ENCODE assay signal across 8 mouse cellular contexts in genomic region chr9:108587571-108588180, GRCm38 (mm10). TPM values are rescaled to one million over a fixed set of nuclear protein-coding genes. Genes with fewer than 3 reads are reported as not detected.
DNase-seq lines count a peak whose midpoint lies in the region; ATAC-seq lines count a peak whose summit lies in the region.

No protein-coding gene starts in this region.

- peak overlapping the region; percentile 20 for H3K4me3 ChIP-seq in hindbrain, embryonic 15.5 days
- H3K4me3 ChIP-seq in midbrain, embryonic 12.5 days: peak overlapping the region; percentile 27
- H3K4me3 ChIP-seq in stomach, embryonic 16.5 days (replicated peaks; ENCODE audit: low read length): no peak overlapping the region; the same call in 1 of the 2 replicates

- ATAC-seq in hindbrain, embryonic 15.5 days (ENCODE audit: low FRiP score, low read depth): peak; percentile 99
- ATAC-seq in midbrain, embryonic 12.5 days (ENCODE audit: low FRiP score, low read depth): peak; percentile 98
- ATAC-seq in stomach, embryonic 16.5 days (ENCODE audit: insufficient read depth, low FRiP score): peak; percentile 93

- peak; percentile 82 for DNase-seq in WW6 (ENCODE audit: low read depth, low spot score)
- DNase-seq in cerebellum, postnatal 14 days: peak; percentile 86 to 87
- peak; percentile 72 to 88 for DNase-seq in frontal cortex, postnatal 14 days (ENCODE audit: low spot score in 2 of 2)
- peak; percentile 80 to 89 for DNase-seq in left cerebral cortex, adult 18-20 months (ENCODE audit: low spot score in 2 of 2)
- DNase-seq in thymus, postnatal 10 days (ENCODE audit: low spot score in 2 of 2): no peak

- peak overlapping the region; percentile 95 for H3K27ac ChIP-seq in hindbrain, embryonic 15.5 days (replicated peaks)
- peak overlapping the region; percentile 99 for H3K27ac ChIP-seq in midbrain, embryonic 12.5 days (replicated peaks)
- H3K27ac ChIP-seq in stomach, embryonic 16.5 days (ENCODE audit: low read length): peak overlapping the region; percentile 16; the same call in 1 of the 2 replicates

- no peaks in the 10 kb centered on the region for H3K36me3 ChIP-seq in hindbrain, embryonic 15.5 days
- H3K36me3 ChIP-seq in midbrain, embryonic 12.5 days: peaks cover 6% of the 10 kb centered on the region; the same call in 1 of the 2 replicates
- no peaks in the 10 kb centered on the region for H3K36me3 ChIP-seq in stomach, embryonic 16.5 days (ENCODE audit: control insufficient read depth, insufficient read depth, low read length)

- WGBS in hindbrain, embryonic 15.5 days: 2% methylated on average over 14 of the region's 14 CpGs
- under 1% methylated on average over 14 of the region's 14 CpGs for WGBS in midbrain, embryonic 12.5 days
- 8% methylated on average over 14 of the region's 14 CpGs for WGBS in stomach, embryonic 16.5 days

- H3K4me1 ChIP-seq in hindbrain, embryonic 15.5 days (replicated peaks): peaks cover 39% of the 10 kb centered on the region
- H3K4me1 ChIP-seq in midbrain, embryonic 12.5 days: peaks cover 40% of the 10 kb centered on the region
- peaks cover 15% of the 10 kb centered on the region for H3K4me1 ChIP-seq in stomach, embryonic 16.5 days (ENCODE audit: control insufficient read depth, insufficient read depth, low read length)

- peak overlapping the region; percentile 52 for H3K4me2 ChIP-seq in hindbrain, embryonic 15.5 days
- H3K4me2 ChIP-seq in midbrain, embryonic 12.5 days (replicated peaks): peak overlapping the region; percentile 53
- H3K4me2 ChIP-seq in stomach, embryonic 16.5 days (ENCODE audit: low read depth, low read length): peak overlapping the region; percentile 45

- H3K9me3 ChIP-seq in hindbrain, embryonic 15.5 days: no peaks in the 10 kb centered on the region
- no peaks in the 10 kb centered on the region for H3K9me3 ChIP-seq in midbrain, embryonic 12.5 days
- H3K9me3 ChIP-seq in stomach, embryonic 16.5 days (replicated peaks; ENCODE audit: control insufficient read depth, low read length): no peaks in the 10 kb centered on the region

- H3K27me3 ChIP-seq in hindbrain, embryonic 15.5 days: no peaks in the 10 kb centered on the region
- H3K27me3 ChIP-seq in midbrain, embryonic 12.5 days: peaks cover 28% of the 10 kb centered on the region; the same call in 1 of the 2 replicates
- no peaks in the 10 kb centered on the region for H3K27me3 ChIP-seq in stomach, embryonic 16.5 days (ENCODE audit: control insufficient read depth, insufficient read depth, low read length)

- H3K9ac ChIP-seq in hindbrain, embryonic 15.5 days: peak overlapping the region; percentile 29
- H3K9ac ChIP-seq in midbrain, embryonic 12.5 days (replicated peaks): peak overlapping the region; percentile 39
- peak overlapping the region; percentile 29; the same call in 1 of the 2 replicates for H3K9ac ChIP-seq in stomach, embryonic 16.5 days (ENCODE audit: low read length)

RNA-seq across cellular contexts. Expression of gene Wdr6, which starts 9.1 kb away (rescaled TPM):
- polyA plus RNA-seq in hindbrain, embryonic 15.5 days (2015; fragmentation: Nextera tagmentation; extraction: Ambion mirVana): 308 and 313 TPM in 2 replicates
- total RNA-seq in left cerebral cortex, adult 18-20 months (2021): 100 to 1,000 TPM in 1 of 2 experiments, 10 to 100 TPM in 1; 96.3 to 126 TPM
- 288 and 293 TPM in 2 replicates for polyA plus RNA-seq in midbrain, embryonic 12.5 days (2016; fragmentation: Nextera tagmentation; extraction: Ambion mirVana)
- polyA plus RNA-seq in stomach, embryonic 16.5 days (2015; fragmentation: Nextera tagmentation; extraction: Ambion mirVana): 82.0 and 86.6 TPM in 2 replicates

RNA-seq across cellular contexts. Expression of gene P4htm, which starts 9.8 kb away (rescaled TPM):
- polyA plus RNA-seq in hindbrain, embryonic 15.5 days (2015; fragmentation: Nextera tagmentation; extraction: Ambion mirVana): 34.9 and 35.1 TPM in 2 replicates
- total RNA-seq in left cerebral cortex, adult 18-20 months (2021): 10 to 100 TPM; 91.8 to 92.3 TPM
- 14.7 and 16.4 TPM in 2 replicates for polyA plus RNA-seq in midbrain, embryonic 12.5 days (2016; fragmentation: Nextera tagmentation; extraction: Ambion mirVana)
- 5.6 and 7.9 TPM in 2 replicates for polyA plus RNA-seq in stomach, embryonic 16.5 days (2015; fragmentation: Nextera tagmentation; extraction: Ambion mirVana)

RNA-seq across cellular contexts. Expression of gene Dalrd3, which starts 18.0 kb away (rescaled TPM):
- 304 and 323 TPM in 2 replicates for polyA plus RNA-seq in hindbrain, embryonic 15.5 days (2015; fragmentation: Nextera tagmentation; extraction: Ambion mirVana)
- 100 to 1,000 TPM in 1 of 2 experiments, 10 to 100 TPM in 1; 85.1 to 102 TPM for total RNA-seq in left cerebral cortex, adult 18-20 months (2021)
- 251 and 260 TPM in 2 replicates for polyA plus RNA-seq in midbrain, embryonic 12.5 days (2016; fragmentation: Nextera tagmentation; extraction: Ambion mirVana)
- polyA plus RNA-seq in stomach, embryonic 16.5 days (2015; fragmentation: Nextera tagmentation; extraction: Ambion mirVana): 112 and 137 TPM in 2 replicates

RNA-seq across cellular contexts. Expression of gene Ndufaf3, which starts 20.4 kb away (rescaled TPM):
- 73.4 and 78.5 TPM in 2 replicates for polyA plus RNA-seq in hindbrain, embryonic 15.5 days (2015; fragmentation: Nextera tagmentation; extraction: Ambion mirVana)
- 10 to 100 TPM; 53.8 to 70.6 TPM for total RNA-seq in left cerebral cortex, adult 18-20 months (2021)
- 56.9 and 58.8 TPM in 2 replicates for polyA plus RNA-seq in midbrain, embryonic 12.5 days (2016; fragmentation: Nextera tagmentation; extraction: Ambion mirVana)
- 27.9 and 38.5 TPM in 2 replicates for polyA plus RNA-seq in stomach, embryonic 16.5 days (2015; fragmentation: Nextera tagmentation; extraction: Ambion mirVana)

RNA-seq across cellular contexts. Expression of gene Impdh2, which starts 27.6 kb away (rescaled TPM):
- 109 and 111 TPM in 2 replicates for polyA plus RNA-seq in hindbrain, embryonic 15.5 days (2015; fragmentation: Nextera tagmentation; extraction: Ambion mirVana)
- total RNA-seq in left cerebral cortex, adult 18-20 months (2021): 10 to 100 TPM; 46.7 to 47.7 TPM
- 133 and 143 TPM in 2 replicates for polyA plus RNA-seq in midbrain, embryonic 12.5 days (2016; fragmentation: Nextera tagmentation; extraction: Ambion mirVana)
- polyA plus RNA-seq in stomach, embryonic 16.5 days (2015; fragmentation: Nextera tagmentation; extraction: Ambion mirVana): 134 and 147 TPM in 2 replicates

Comparison
In these comparisons a context has a peak if more than half of its experiments do, and no peak if none do; other contexts are left out.
1. DNase-seq: peak in WW6 (single experiment), cerebellum, postnatal 14 days (2 of 2), frontal cortex, postnatal 14 days (2 of 2) and left cerebral cortex, adult 18-20 months (2 of 2); none in thymus, postnatal 10 days (0 of 2).
2. H3K27ac ChIP-seq: peak in every context shown above with its lines; median percentile 99 in midbrain, embryonic 12.5 days; 95 in hindbrain, embryonic 15.5 days; 16 in stomach, embryonic 16.5 days.
3. Peak in every context shown above with its lines, with median percentiles within 50 percentile points of each other: ATAC-seq, H3K4me2 ChIP-seq and H3K9ac ChIP-seq.